Mouse (Mus musculus) olfactory bulb, adult 2 months (tissue): ENCODE measurements around the gene Rsph1.

ENCODE experiments used
- CTCF ChIP-seq: fragments of 200-500 bp; IDR thresholded peaks from 2 replicates; pipeline ENCODE4 v1.5.1; 2012; ENCODE audit warnings: low read depth, mild to moderate bottlenecking, low read length, moderate library complexity; ENCODE audit not compliant: insufficient read depth
- POLR2A ChIP-seq: fragments of 200-500 bp; IDR thresholded peaks from 2 replicates; pipeline ENCODE4 v1.6.1; 2012; ENCODE audit warnings: mild to moderate bottlenecking, low read depth, low read length, moderate library complexity; ENCODE audit not compliant: insufficient read depth

- TF ChIP-seq POLR2A (no peak; the same call in 1 of the 2 replicates), CTCF (no peak)
These were observed 19.0 kb upstream of the Rsph1 start for GRCm38 (mm10) chr17:31295892-31296781.
